Mouse (Mus musculus) hindbrain, postnatal 0 days (tissue): ENCODE results near the gene Triobp. TPM values are rescaled to one million over a fixed set of nuclear protein-coding genes. Genes with fewer than 3 reads are reported as not detected.
A peak's percentile ranks its signal among the peaks of the same experiment; 100 is the strongest.

ENCODE experiments used
- ATAC-seq: fragments of 200-750 bp; cut with Nextera tagmentation; 2 replicates; pipeline ENCODE4 v1.8.0; 2017; ENCODE audit warnings: mild to moderate bottlenecking, moderate TSS enrichment, moderate library complexity
- DNase-seq: peaks from one replicate; pipeline ENCODE4 v3.0.0-alpha.2; 2015; ENCODE audit warnings: low spot score
- H3K27ac ChIP-seq: fragments of 300-500 bp; sonication (generic); 2 replicates; pipeline ENCODE4 v1.5.1; 2014; ENCODE audit warnings: mild to moderate bottlenecking
- H3K27me3 ChIP-seq: fragments of 300-500 bp; sonication (generic); 2 replicates; pipeline ENCODE4 v1.6.1; 2014; ENCODE audit warnings: low read length, mixed read lengths; ENCODE audit not compliant: insufficient read depth
- H3K36me3 ChIP-seq: fragments of 300-500 bp; sonication (generic); 2 replicates; pipeline ENCODE4 v1.6.1; 2014; ENCODE audit warnings: low read length, mixed read lengths; ENCODE audit not compliant: insufficient read depth
- H3K4me1 ChIP-seq: fragments of 300-500 bp; sonication (generic); 2 replicates; pipeline ENCODE4 v1.6.1; 2014; ENCODE audit warnings: antibody characterized with exemption, low read length, mixed read lengths; ENCODE audit not compliant: insufficient read depth
- H3K4me2 ChIP-seq: fragments of 300-500 bp; sonication (generic); 2 replicates; pipeline ENCODE4 v1.6.1; 2014; ENCODE audit warnings: low read depth, mild to moderate bottlenecking, low read length, moderate library complexity, mixed read lengths
- H3K4me3 ChIP-seq: fragments of 300-500 bp; sonication (generic); 2 replicates; pipeline ENCODE4 v1.5.1; 2014; ENCODE audit warnings: low read length
- H3K9ac ChIP-seq: fragments of 300-500 bp; sonication (generic); replicated peaks from 2 replicates; pipeline ENCODE4 v1.6.1; 2014; ENCODE audit warnings: mild to moderate bottlenecking, low read length, moderate library complexity, mixed read lengths
- H3K9me3 ChIP-seq: fragments of 300-500 bp; sonication (generic); 2 replicates; pipeline ENCODE4 v1.6.1; 2016; ENCODE audit warnings: low read length, mixed read lengths
- CTCF ChIP-seq: IDR thresholded peaks from 2 replicates; pipeline ENCODE4 v1.5.1; 2016; ENCODE audit warnings: antibody characterized with exemption, control low read depth, low read depth
- WGBS: fragments of 180-500 bp; shearing (Covaris S2); extraction: QIAGEN DNeasy Blood & Tissue Kit; methylation state at CpG from one replicate; pipeline ENCODE4 v1.1.7; 2014; 5-methylcytosine and 5-hydroxymethylcytosine counted together
- polyA plus RNA-seq: library from polyadenylated mRNA; unstranded; fragments of >200 nt; fragmentation: Nextera tagmentation; extraction: Ambion mirVana; gene quantifications from 2 replicates; pipeline ENCODE4 v1.2.1, GENCODE M21; 2015
- total RNA-seq: library from RNA; depleted of rRNA; stranded (reverse); fragments of >200 nt; gene quantifications from 2 replicates; pipeline ENCODE4 v1.2.3, GENCODE M21; 2014

Triobp gene
- total and polyA plus RNA-seq, 2 experiments from 2014 or later = 20.7 to 57.6 TPM

DNA sequence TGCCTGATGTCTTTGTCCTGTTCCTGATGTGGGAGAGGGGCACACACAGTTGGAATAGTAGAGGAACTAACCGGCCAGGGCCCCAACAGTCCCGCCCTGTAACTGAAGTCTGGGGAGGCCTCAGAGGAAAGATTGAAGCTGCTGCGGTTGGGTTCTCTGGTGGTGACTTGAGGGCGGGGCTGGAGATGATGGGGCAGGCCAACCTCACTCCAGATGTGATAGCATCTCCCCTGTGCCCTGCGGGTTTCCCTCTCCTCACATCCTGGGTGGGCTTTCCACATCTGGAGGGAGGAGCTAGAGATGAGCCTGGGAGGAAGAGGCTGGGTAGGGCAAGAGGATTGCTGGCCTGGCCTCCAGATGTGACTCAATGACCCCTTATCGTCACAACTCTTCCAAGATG is 23.9 kb upstream of the Triobp start:
- WGBS = 75% methylated on average over 6 of the region's 6 CpGs
- no peak overlapping the region for H3K9ac ChIP-seq
- H3K4me1 ChIP-seq = peaks cover 12% of the 10 kb centered on the region
- no peaks in the 10 kb centered on the region for H3K9me3 ChIP-seq
- 0 out of 2 replicates have a peak, but pooled peaks cover 8% of the 10 kb centered on the region for H3K36me3 ChIP-seq
- no peak overlapping the region for H3K4me2 ChIP-seq
- no peak for TF ChIP-seq CTCF
- H3K27me3 ChIP-seq = no peaks in the 10 kb centered on the region
- no peak for DNase-seq
- no peak for ATAC-seq
- no peak overlapping the region for H3K27ac ChIP-seq
- H3K4me3 ChIP-seq = no peak overlapping the region

- peaks cover 12% of the 10 kb centered on the region for H3K4me1 ChIP-seq
- no peak overlapping the region for H3K9ac ChIP-seq
- H3K36me3 ChIP-seq = no peaks in the 10 kb centered on the region
- WGBS = 34% methylated on average over 8 of the region's 8 CpGs
- DNase-seq (no peak), ATAC-seq (no peak)
- TF ChIP-seq CTCF = no peak
- no peaks in the 10 kb centered on the region for H3K27me3 ChIP-seq
- H3K27ac ChIP-seq = no peak overlapping the region
- no peak overlapping the region for H3K4me3 ChIP-seq
- no peak overlapping the region for H3K4me2 ChIP-seq
- H3K9me3 ChIP-seq = no peaks in the 10 kb centered on the region
Measured at GRCm38 (mm10) chr15:78925129-78925528, 22.4 kb upstream of the Triobp start.

GRCm38 (mm10) chr15:78926021-78926919 is 21.3 kb upstream of the Triobp start, which contains the start of gene Lgals1:
Gene Lgals1, plus strand, starts transcription at chr15:78926725.
- no peak within 1 kb of the TSS for H3K9ac ChIP-seq
- no peaks in the 10 kb centered on the region for H3K36me3 ChIP-seq
- H3K4me3 ChIP-seq = peak within 1 kb of the TSS; percentile 2; the same call in 1 of the 2 replicates
- ATAC-seq (peak; percentile 80), DNase-seq (peak; percentile 87)
- H3K27ac ChIP-seq = peak within 1 kb of the TSS; percentile 60; the same call in 1 of the 2 replicates
- WGBS = 8% methylated on average over 20 of the region's 20 CpGs
- no peak for TF ChIP-seq CTCF
- H3K27me3 ChIP-seq = no peaks in the 10 kb centered on the region
- peak within 1 kb of the TSS; percentile 57 for H3K4me2 ChIP-seq
- peaks cover 12% of the 10 kb centered on the region for H3K4me1 ChIP-seq
- no peaks in the 10 kb centered on the region for H3K9me3 ChIP-seq

GRCm38 (mm10) chr15:78927021-78927787 is 20.3 kb upstream of the Triobp start:
- WGBS = 27% methylated on average over 15 of the region's 15 CpGs
- Histone ChIP-seq H3K27ac (no peak overlapping the region), H3K9ac (no peak overlapping the region), H3K36me3 (no peaks in the 10 kb centered on the region), H3K27me3 (no peaks in the 10 kb centered on the region), H3K4me3 (peak overlapping the region; percentile 2; the same call in 1 of the 2 replicates), H3K4me1 (peaks cover 12% of the 10 kb centered on the region), H3K9me3 (no peaks in the 10 kb centered on the region), H3K4me2 (peak overlapping the region; percentile 57)
- DNase-seq (no peak), ATAC-seq (no peak)
- TF ChIP-seq CTCF = no peak

DNA sequence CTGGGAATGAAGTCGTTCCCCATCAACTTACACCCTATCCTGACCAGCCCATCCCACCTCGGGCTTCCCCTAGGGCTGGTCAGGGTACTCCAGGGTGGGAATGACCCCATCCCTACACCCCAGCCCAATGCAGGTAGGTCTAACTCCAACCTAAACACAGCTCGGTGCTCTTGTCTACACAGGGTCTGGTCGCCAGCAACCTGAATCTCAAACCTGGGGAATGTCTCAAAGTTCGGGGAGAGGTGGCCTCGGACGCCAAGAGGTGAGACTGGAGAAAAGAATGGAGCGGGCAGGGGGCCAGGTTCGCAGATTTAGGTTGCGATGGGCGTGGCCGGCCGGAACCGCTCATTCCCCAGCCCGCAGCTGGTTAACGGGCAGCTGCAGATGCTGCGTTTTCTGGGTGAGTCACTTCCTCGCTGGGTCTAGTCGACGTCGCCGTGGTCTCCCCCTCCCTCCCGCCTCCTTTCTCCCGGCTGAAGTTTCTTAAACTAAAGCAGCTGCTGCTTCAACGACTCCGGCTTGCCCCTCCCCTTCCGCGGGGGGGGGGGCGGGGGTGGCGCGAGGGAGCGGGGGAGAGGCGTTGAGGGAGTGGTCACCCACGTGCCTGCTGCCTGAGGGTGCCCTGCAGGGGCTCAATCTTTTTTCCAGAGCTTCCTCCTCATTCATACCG is 19.6 kb upstream of the Triobp start:
- TF ChIP-seq CTCF = no peak
- 0 out of 2 replicates have a peak overlapping the region, but pooled peaks have one; percentile 9 for H3K9ac ChIP-seq
- whole genome bisulfite sequencing = under 1% methylated on average over 29 of the region's 35 CpGs
- ATAC-seq (no peak), DNase-seq (peak; percentile 53)
- H3K9me3 ChIP-seq = no peaks in the 10 kb centered on the region
- H3K4me2 ChIP-seq = peak overlapping the region; percentile 57
- H3K4me3 ChIP-seq = peak overlapping the region; percentile 18
- H3K36me3 ChIP-seq = no peaks in the 10 kb centered on the region
- no peak overlapping the region for H3K27ac ChIP-seq
- no peaks in the 10 kb centered on the region for H3K27me3 ChIP-seq
- H3K4me1 ChIP-seq = peaks cover 12% of the 10 kb centered on the region

DNA sequence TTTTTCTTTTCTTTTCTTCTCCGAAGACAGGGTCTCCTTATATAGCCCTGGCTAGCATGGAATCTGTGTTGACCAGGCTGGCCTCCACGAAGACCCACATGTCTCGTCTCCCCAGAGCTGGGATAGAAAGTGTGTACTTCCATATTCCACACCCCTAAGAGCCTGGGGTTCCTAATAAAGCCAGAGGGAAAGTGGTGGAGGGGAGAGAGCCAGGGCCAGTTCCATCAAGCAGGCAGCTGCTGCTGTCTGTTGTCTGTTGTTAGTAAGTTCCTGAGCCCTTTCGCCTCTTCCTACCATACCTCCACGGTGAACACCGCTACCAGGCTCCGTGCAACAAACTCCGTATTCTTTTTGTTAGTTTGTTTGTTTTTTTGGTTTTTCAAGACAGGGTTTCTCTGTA is 19.0 kb upstream of the Triobp start:
- no peaks in the 10 kb centered on the region for H3K9me3 ChIP-seq
- H3K36me3 ChIP-seq = no peaks in the 10 kb centered on the region
- H3K27ac ChIP-seq = no peak overlapping the region
- H3K9ac ChIP-seq = no peak overlapping the region
- no peak overlapping the region for H3K4me3 ChIP-seq
- ATAC-seq (no peak), DNase-seq (no peak)
- no peaks in the 10 kb centered on the region for H3K27me3 ChIP-seq
- H3K4me2 ChIP-seq = peak overlapping the region; percentile 57
- H3K4me1 ChIP-seq = peaks cover 12% of the 10 kb centered on the region
- no peak for TF ChIP-seq CTCF
- WGBS = 50% methylated on average over 8 of the region's 8 CpGs
